Mouse (Mus musculus): ENCODE results near the gene Reg3a. TPM values are rescaled to one million over a fixed set of nuclear protein-coding genes. Genes with fewer than 3 reads are reported as not detected.

The Reg3a gene
- polyA plus RNA-seq, 1 experiment from 2014 or later: not detected

Other genes starting within 250 kb of the Reg3a start
- gene Reg3b, start 10.1 kb upstream of the Reg3a start, polyA plus RNA-seq (2016; fragmentation: Nextera tagmentation; extraction: Ambion mirVana): not detected in 2 replicates
- gene Reg3d, start 1.8 kb upstream of the Reg3a start, polyA plus RNA-seq (2016; fragmentation: Nextera tagmentation; extraction: Ambion mirVana): not detected in 2 replicates
- gene Reg2, start 14.9 kb downstream of the Reg3a start, polyA plus RNA-seq (2016; fragmentation: Nextera tagmentation; extraction: Ambion mirVana): not detected in 2 replicates
- gene Reg1, start 42.0 kb downstream of the Reg3a start, polyA plus RNA-seq (2016; fragmentation: Nextera tagmentation; extraction: Ambion mirVana): not detected in 2 replicates
- gene Reg3g, start 88.2 kb downstream of the Reg3a start, polyA plus RNA-seq (2016; fragmentation: Nextera tagmentation; extraction: Ambion mirVana): not detected in 2 replicates